Mouse (Mus musculus): ENCODE measurements around the gene Fam208a. TPM values are rescaled to one million over a fixed set of nuclear protein-coding genes. Genes with fewer than 3 reads are reported as not detected.

The Fam208a gene
- total RNA-seq, 2 experiments from 2014 or later = 15.9 to 21.0 TPM

Other genes with a start within 250 kb of the Fam208a start
- gene Ccdc66, start 79.6 kb downstream of the Fam208a start, total RNA-seq (2015; ENCODE audit: low replicate concordance) = 2.3 and 10.6 TPM in 2 replicates
- gene Ccdc66, start 79.6 kb downstream of the Fam208a start, total RNA-seq (2017; ENCODE audit: low replicate concordance) = 3.8 and 8.1 TPM in 2 replicates
- gene Erc2, start 193.6 kb downstream of the Fam208a start, total RNA-seq (2015; ENCODE audit: low replicate concordance) = not detected in 2 replicates
- gene Erc2, start 193.6 kb downstream of the Fam208a start, total RNA-seq (2017; ENCODE audit: low replicate concordance) = not detected in 2 replicates

Measured in erythroblast, adult 5-6 weeks (primary cell).